14 mouse cellular contexts compared by ENCODE assay signal in genomic region chr19:10173116-10173718, GRCm38 (mm10). TPM values are rescaled to one million over a fixed set of nuclear protein-coding genes. Genes with fewer than 3 reads are reported as not detected.
DNase-seq lines count a peak whose midpoint lies in the region; ATAC-seq lines count a peak whose summit lies in the region.
"Had no signal": no experiment of that assay in that cellular context is flagged by ENCODE, and none has a peak within 500 bp of the region (broad histone marks: within the 10 kb centered on the region; RNA-seq: fewer than 3 reads in every experiment).

No protein-coding gene starts in this region.

- no peaks in the 10 kb centered on the region for H3K36me3 ChIP-seq in heart, embryonic 11.5 days (ENCODE audit: control insufficient read depth, insufficient read depth, low read length)
- H3K36me3 ChIP-seq: embryonic facial prominence, embryonic 13.5 days; hindbrain, embryonic 15.5 days; neural tube, embryonic 12.5 days had no signal

- H3K27me3 ChIP-seq in heart, embryonic 11.5 days (ENCODE audit: control insufficient read depth, insufficient read depth, low read length): no peaks in the 10 kb centered on the region
- H3K27me3 ChIP-seq: embryonic facial prominence, embryonic 13.5 days; hindbrain, embryonic 15.5 days; neural tube, embryonic 12.5 days had no signal

- H3K4me2 ChIP-seq in heart, embryonic 11.5 days: peak overlapping the region; percentile 29; the same call in 1 of the 2 replicates
- H3K4me2 ChIP-seq: embryonic facial prominence, embryonic 13.5 days; hindbrain, embryonic 15.5 days; lung, embryonic 14.5 days; neural tube, embryonic 12.5 days had no signal

- H3K4me1 ChIP-seq in heart, embryonic 11.5 days (ENCODE audit: control insufficient read depth, insufficient read depth, low read length): peaks cover 8% of the 10 kb centered on the region
- H3K4me1 ChIP-seq: embryonic facial prominence, embryonic 13.5 days; hindbrain, embryonic 15.5 days; neural tube, embryonic 12.5 days had no signal

- H3K4me3 ChIP-seq in heart, embryonic 11.5 days (ENCODE audit: low read depth, low read length): no peak overlapping the region
- H3K4me3 ChIP-seq: embryonic facial prominence, embryonic 13.5 days; hindbrain, embryonic 15.5 days; neural tube, embryonic 12.5 days had no signal

- 69% methylated on average over 5 of the region's 5 CpGs for WGBS in heart, embryonic 11.5 days (ENCODE audit: insufficient replicate concordance)

- no peaks in the 10 kb centered on the region for H3K9me3 ChIP-seq in heart, embryonic 11.5 days (replicated peaks; ENCODE audit: control insufficient read depth, low read length)
- H3K9me3 ChIP-seq: embryonic facial prominence, embryonic 13.5 days; hindbrain, embryonic 15.5 days; neural tube, embryonic 12.5 days had no signal

- peak overlapping the region; percentile 84 for H3K27ac ChIP-seq in heart, embryonic 11.5 days (ENCODE audit: low read depth, low read length)
- H3K27ac ChIP-seq: embryonic facial prominence, embryonic 13.5 days; hindbrain, embryonic 15.5 days; neural tube, embryonic 12.5 days had no signal

- intact Hi-C loops in heart, postnatal 14 days (cut with DNase I): no loop called here
- intact Hi-C loops in left cerebral cortex, postnatal 36 days (cut with DNase I): no loop called here

- ATAC-seq in heart, embryonic 11.5 days (replicated peaks; ENCODE audit: insufficient number of reproducible peaks, low FRiP score, low TSS enrichment): peak; percentile 83
- ATAC-seq: CD4-positive, CD25-positive, alpha-beta regulatory T cell, adult 4 months had no signal

- H3K9ac ChIP-seq in heart, embryonic 11.5 days (ENCODE audit: low read depth, low read length): no peak overlapping the region
- H3K9ac ChIP-seq: embryonic facial prominence, embryonic 13.5 days; hindbrain, embryonic 15.5 days; lung, embryonic 14.5 days; neural tube, embryonic 12.5 days had no signal

- no peak for DNase-seq in heart, postnatal 14 days
- peak; percentile 71 for DNase-seq in MEL-GATA-1-ER (ENCODE audit: extremely low read depth, low read depth)
- DNase-seq in liver: peak; percentile 83
- DNase-seq in spleen, postnatal 36 days (ENCODE audit: low spot score in 2 of 2): peak; percentile 32 to 72
- no peak for DNase-seq in right cerebral cortex, postnatal 4 days
- no peak for DNase-seq in thymus, postnatal 0 days (ENCODE audit: low spot score)
- no peak for DNase-seq in left cerebral cortex, postnatal 36 days (ENCODE audit: low spot score in 2 of 2)
- DNase-seq: lung, embryonic 14.5 days; right cerebral cortex, postnatal 25 days had no signal

RNA-seq across cellular contexts. Expression of gene Fads1, which starts 9.5 kb away (rescaled TPM):
- 64.6 and 65.8 TPM in 2 replicates for polyA plus RNA-seq in heart, embryonic 11.5 days (2014; fragmentation: Nextera tagmentation; extraction: Ambion mirVana)
- total RNA-seq in heart, postnatal 14 days (2021): 10 to 100 TPM; 23.4 to 23.5 TPM
- 29.0 and 29.2 TPM in 2 replicates for polyA plus RNA-seq in thymus, postnatal 0 days (2015; fragmentation: Nextera tagmentation; extraction: Ambion mirVana)
- 100 to 1,000 TPM; 183 to 192 TPM for total RNA-seq in left cerebral cortex, postnatal 36 days (2021)

RNA-seq across cellular contexts. Expression of gene Tmem258, which starts 30.6 kb away (rescaled TPM):
- 412 and 418 TPM in 2 replicates for polyA plus RNA-seq in heart, embryonic 11.5 days (2014; fragmentation: Nextera tagmentation; extraction: Ambion mirVana)
- 100 to 1,000 TPM; 149 to 153 TPM for total RNA-seq in heart, postnatal 14 days (2021)
- polyA plus RNA-seq in thymus, postnatal 0 days (2015; fragmentation: Nextera tagmentation; extraction: Ambion mirVana): 563 and 614 TPM in 2 replicates
- total RNA-seq in left cerebral cortex, postnatal 36 days (2021): 10 to 100 TPM; 65.4 to 66.1 TPM

RNA-seq across cellular contexts. Expression of gene Fen1, which starts 30.8 kb away (rescaled TPM):
- 59.3 and 70.9 TPM in 2 replicates for polyA plus RNA-seq in heart, embryonic 11.5 days (2014; fragmentation: Nextera tagmentation; extraction: Ambion mirVana)
- 1 to 10 TPM; 5.4 to 8.1 TPM for total RNA-seq in heart, postnatal 14 days (2021)
- 127 and 136 TPM in 2 replicates for polyA plus RNA-seq in thymus, postnatal 0 days (2015; fragmentation: Nextera tagmentation; extraction: Ambion mirVana)
- 10 to 100 TPM in 1 of 2 experiments, 1 to 10 TPM in 1; 10.0 to 13.9 TPM for total RNA-seq in left cerebral cortex, postnatal 36 days (2021)

Comparison
In these comparisons a context has a peak if more than half of its experiments do, and no peak if none do; other contexts are left out.
1. DNase-seq: peak in MEL-GATA-1-ER (single experiment), liver (single experiment) and spleen, postnatal 36 days (2 of 2); none in heart, postnatal 14 days (0 of 2), right cerebral cortex, postnatal 4 days (single experiment), thymus, postnatal 0 days (single experiment) and left cerebral cortex, postnatal 36 days (0 of 2).
2. RNA of gene Fads1, which starts 9.5 kb away (total RNA-seq): 183 to 192 TPM in left cerebral cortex, postnatal 36 days; 23.4 to 23.5 TPM in heart, postnatal 14 days; every median in the first group is over 4 times any median in the second.